Mouse (Mus musculus) embryonic fibroblast, embryonic 13.5 days (primary cell): ENCODE measurements around the gene Fbn1.

Experiments used
- CTCF ChIP-seq: IDR thresholded peaks from 2 replicates; pipeline ENCODE4 v1.5.1; 2011; ENCODE audit warnings: mild to moderate bottlenecking, control low read depth, low read length, moderate library complexity, borderline replicate concordance; ENCODE audit not compliant: insufficient read depth
- POLR2A ChIP-seq: IDR thresholded peaks from 2 replicates; pipeline ENCODE4 v1.6.1; 2011; ENCODE audit warnings: low read depth, mild to moderate bottlenecking, control low read depth, low read length, moderate library complexity

GRCm38 (mm10) chr2:125322581-125322980, 185.2 kb downstream of the Fbn1 start:
- TF ChIP-seq CTCF (no peak), POLR2A (no peak)
